Mouse (Mus musculus) layer of hippocampus, postnatal 25 days (tissue): ENCODE results near the gene Zfp791. TPM values are rescaled to one million over a fixed set of nuclear protein-coding genes. Genes with fewer than 3 reads are reported as not detected.
"Not testable (repeated sequence)": the region's sequence is repeated elsewhere in the genome, so short reads cannot be mapped to it uniquely, and the experiment has no call there.

Experiments
- DNase-seq, 2 experiments: peaks; one replicate each; pipeline ENCODE4 v3.0.0; 2022; ENCODE audit warnings: mixed read lengths in 2 of 2, low spot score in 1 of 2; ENCODE audit errors: extremely low spot score in 1 of 2
- total RNA-seq, 2 experiments: library from RNA; stranded (reverse); gene quantifications; 2 replicates each; pipeline ENCODE4 v1.2.3; 2021

Zfp791 gene
- total RNA-seq, 2 experiments from 2014 or later, result 7.0 to 7.1 TPM

DNA sequence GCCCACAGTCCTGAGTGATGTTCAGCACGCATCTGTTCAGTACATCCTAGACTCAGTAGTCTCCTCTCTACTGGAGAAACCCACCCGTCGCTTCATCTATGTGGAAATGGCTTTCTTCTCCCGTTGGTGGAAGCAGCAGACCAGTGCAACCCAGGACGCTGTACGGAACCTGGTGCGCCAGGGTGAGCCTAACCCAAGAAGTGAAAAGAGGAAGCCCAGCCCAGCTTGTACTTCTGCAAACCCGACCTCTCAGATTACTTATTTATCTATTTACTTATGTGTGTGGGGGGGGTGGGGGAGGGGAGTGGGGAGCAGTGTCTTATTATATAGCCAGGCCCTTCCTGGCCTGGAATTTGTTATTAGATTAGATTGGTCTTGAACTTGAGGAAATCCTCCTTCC, 38.3 kb downstream of the Zfp791 start:
- no peak for DNase-seq

DNA sequence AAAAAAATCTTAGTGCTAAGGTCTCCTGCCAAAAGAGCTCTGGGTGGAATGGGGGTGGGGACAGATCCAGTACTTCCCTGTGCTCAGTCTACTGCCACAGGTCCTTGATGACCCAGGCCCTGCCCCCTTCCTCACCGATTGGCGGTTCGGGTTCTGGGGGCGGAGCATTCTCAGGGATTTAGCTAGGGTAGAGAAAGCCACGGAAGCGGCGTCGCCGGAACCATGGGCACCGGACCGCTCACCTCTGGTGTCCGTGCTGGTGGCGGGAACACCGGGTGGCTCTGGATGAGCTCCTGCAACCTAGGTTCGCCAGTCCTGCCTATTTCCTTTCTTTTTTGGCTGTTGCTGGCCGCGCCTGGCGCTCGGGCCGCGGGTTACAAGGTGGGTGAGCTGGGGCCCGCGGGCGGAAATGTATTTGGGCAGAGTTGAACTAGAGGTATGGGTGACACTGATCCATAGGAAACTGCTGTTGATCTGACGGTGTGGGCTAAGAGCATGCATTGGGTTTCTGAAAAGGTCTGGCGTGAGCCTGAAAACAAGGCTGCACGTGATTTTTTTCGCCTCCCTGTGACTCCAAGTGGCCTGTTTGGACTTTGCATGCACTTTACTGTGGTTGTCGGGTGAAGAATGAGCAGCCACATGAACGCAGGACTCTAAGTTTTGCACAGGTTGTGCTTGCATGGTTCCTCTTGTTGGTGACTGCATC, 39.6 kb downstream of the Zfp791 start, which contains the start of gene Man2b1:
TSS of gene Man2b1 (plus strand) at position 163 of the 706 bp plus-strand sequence.
- DNase-seq, result peak; percentile 67

DNA sequence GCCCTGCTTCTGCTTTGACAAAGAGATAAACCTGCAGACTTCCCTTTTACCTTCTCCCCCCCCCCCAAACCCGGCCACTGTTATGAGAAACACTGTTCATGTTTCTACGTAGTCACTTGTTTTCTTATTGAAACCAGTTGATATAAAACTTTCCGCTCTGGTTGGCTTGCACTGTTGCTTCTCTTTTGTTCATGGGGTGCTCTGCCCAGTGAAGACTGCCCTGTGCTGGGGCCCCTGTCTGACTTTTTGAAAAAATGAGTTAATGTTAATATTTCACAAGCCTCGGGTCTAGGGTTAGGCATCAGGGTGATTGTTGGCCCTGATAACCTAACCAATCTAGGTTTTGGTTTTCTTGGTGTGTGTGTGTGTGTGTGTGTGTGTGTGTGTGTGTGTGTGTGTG, 40.7 kb downstream of the Zfp791 start:
- not testable (repeated sequence) for DNase-seq

DNA sequence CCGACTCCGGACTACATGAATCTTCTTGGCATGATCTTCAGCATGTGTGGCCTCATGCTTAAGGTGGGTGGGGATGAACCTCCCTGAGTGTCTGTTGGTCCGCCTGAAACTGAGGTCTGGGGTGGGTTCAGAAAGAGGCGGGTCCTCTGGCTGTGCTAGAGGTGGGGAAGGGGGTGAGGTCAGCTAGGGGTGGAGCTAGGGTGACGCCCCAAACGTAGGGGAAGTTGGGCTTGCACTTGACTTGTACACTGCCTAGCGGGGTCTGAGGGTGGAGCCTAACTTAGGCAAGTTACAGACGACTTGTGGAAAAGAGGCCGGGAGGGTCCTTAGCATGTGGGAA, 41.7 kb downstream of the Zfp791 start, which contains the start of gene Wdr83:
TSS of gene Wdr83 (minus strand) at position 91 of the 340 bp plus-strand sequence.
- no peak for DNase-seq

DNA sequence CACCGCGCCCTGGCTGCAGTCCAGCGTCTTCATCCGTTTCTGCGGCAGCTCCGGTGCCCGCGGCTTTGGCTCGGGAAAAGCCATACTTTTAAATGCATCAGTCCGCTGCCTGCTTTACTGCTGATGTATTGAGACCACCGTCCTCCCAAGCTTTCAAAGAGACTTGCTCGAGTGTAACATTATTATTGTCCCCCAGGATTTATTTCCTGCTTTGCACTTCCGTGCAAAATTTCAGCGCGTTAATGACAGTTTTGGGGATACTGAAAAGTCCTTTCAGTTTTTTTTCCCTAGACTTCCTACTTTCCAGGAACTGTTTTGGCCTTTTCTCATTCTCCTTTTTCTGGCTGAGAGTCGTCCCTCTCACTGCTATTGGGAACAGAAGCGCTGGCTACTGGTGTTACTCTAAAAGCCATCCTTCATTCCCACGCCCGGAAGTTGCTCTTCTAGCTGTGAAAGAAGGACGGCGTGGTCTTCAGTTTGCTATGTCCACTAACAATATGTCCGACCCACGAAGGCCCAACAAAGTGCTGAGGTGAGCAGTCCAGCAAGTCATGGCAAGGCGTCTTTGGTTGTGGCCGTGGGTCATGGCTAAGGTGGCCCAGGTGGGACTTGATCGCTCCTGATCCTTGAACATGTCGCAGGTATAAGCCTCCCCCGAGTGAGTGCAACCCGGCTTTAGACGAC, 42.2 kb downstream of the Zfp791 start, which contains the start of gene Wdr83os:
TSS of gene Wdr83os (plus strand) at position 209 of the 684 bp plus-strand sequence.
- DNase-seq, result peak in 1 of 2 experiments; percentile 47

DNA sequence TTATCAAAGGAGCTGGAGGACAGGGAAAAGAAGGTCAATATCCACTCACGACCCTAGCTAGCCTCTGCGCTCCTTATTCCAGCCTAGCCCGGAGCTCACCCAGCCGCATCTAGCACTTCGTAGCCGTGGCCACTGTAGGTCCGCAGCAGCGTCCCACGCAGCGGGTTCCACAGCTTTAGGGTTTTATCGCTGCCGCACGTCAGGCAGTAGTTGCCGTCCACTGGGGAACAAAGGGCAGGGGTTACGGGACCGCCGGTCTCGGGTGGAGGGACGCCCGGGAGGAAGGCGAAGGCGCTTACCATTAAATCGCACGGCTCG, 42.7 kb downstream of the Zfp791 start:
- no peak for DNase-seq

DNA sequence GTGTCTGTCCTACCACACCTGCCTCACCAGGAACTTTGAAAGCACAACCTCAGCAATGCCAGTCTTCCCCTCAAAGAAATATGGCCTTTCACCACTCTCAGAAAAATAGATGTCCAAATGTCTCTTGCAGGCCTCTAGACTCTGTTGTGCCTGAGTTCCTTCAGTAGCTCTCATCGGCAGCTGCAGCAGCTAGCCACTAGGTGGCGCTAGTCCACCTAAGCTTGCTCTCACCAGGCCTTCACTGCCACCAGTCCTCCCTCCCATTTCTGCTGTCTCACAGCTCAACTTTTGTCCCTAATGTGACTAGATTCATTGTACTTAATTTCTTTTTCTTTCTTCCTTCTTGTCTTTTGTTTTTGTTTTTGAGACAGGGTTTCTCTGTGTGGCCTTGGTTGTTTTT, 45.9 kb downstream of the Zfp791 start:
- peak; percentile 51 to 73 for DNase-seq

DNA sequence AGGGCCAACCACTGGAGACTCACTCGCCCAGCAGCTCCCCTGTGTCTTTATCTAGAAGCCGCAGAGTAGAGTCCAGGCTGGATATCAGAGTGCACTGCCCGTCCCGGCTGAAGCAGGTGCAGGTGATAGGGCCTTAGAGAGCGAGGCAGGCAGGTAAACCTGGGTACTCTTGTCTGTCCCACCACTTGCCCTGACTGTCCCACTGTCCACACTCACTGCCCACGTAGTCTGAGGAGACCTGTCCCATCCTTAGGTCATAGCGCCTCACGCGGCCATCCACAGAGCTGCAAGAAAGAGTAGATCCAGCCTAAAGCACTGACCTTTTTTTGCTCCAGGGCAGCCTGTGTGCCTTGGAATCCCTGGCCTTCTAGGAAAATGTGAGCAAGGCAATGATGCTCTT, 46.9 kb downstream of the Zfp791 start:
- DNase-seq, result peak in 1 of 2 experiments; percentile 54

DNA sequence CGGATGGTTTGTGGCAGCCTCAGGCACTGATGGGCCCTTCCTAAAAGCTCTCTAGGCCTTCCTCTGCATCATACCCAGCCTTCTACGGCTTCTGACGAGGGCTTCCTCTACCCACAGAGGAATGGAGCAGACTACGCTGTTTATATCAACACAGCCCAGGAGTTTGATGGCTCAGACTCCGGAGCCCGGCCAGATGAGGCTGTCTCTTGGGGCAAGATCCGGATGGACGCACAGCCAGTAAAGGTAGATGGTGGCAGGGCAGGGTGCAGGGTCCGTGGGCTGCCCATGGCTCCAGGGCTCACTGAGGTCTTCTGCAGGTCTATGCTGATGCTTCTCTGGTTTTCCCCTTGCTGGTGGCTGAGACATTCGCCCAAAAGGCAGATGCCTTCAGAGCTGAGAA, 48.3 kb downstream of the Zfp791 start:
- no peak for DNase-seq

DNA sequence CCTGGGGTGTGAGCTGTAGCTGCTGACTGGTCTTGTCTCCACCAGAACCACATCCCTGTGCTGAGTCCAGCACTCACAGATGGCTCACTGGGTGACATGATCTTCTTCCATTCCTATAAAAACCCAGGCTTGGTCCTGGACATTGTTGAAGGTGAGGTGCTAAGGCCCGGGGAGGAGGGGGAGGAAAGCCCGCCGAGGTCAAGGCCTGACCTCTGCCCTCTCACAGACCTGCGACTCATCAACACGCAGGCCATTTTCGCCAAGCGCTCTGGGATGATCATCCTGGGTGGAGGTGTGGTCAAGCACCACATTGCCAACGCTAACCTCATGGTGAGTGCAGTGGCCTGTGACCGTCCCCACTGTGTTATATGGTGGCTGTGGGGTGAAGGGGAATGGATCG, 48.7 kb downstream of the Zfp791 start:
- DNase-seq, result no peak

DNA sequence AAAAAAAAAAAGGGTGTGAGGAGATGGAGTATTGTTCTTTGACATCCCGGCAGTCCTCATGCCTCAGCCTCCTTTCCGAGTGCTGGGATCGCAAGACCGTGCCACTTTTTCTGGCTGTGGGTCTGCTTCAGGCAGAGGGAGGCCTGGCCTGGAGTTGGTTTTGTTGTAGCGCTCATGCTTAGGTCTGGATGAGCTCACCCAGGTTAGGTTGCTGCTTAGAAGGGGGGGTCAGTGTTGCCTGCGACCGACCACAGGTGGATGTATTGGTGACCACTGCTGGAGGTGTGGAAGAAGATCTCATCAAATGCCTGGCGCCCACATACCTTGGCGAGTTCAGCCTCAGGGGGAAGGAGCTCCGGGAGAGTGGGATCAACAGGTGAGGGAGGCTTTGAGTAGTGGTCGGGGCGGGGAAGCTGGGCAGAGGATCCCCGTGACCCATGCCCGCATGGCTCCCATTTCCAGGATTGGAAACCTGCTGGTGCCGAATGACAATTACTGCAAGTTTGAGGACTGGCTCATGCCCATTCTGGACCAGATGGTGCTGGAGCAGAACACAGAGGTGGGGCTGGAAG, 49.8 kb downstream of the Zfp791 start:
- DNase-seq, result no peak

DNA sequence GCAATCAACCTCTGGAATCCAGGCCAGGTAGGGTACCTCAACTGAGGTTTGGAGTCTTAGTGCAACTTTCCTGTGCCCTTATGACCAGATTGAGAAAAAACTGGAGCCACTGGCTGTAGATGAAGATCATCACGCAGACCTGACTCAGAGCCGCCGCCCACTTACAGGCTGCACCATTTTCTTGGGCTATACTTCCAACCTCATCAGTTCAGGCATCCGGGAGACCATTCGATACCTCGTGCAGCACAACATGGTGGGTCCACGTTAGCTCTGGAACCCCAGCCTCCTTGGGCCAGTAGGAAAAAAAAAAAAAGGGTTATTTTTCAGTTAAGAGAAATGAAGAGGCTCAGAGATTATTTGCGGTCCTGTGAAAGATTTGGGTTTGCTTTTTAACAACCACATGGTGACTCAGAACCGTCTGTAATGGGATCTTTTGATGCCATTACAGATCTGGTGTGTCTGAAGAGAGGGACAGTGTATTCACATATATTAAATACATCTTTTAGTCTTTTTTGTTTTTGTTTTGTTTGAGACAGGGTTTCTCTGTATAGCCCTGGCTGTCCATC, 50.4 kb downstream of the Zfp791 start:
- no peak for DNase-seq

DNA sequence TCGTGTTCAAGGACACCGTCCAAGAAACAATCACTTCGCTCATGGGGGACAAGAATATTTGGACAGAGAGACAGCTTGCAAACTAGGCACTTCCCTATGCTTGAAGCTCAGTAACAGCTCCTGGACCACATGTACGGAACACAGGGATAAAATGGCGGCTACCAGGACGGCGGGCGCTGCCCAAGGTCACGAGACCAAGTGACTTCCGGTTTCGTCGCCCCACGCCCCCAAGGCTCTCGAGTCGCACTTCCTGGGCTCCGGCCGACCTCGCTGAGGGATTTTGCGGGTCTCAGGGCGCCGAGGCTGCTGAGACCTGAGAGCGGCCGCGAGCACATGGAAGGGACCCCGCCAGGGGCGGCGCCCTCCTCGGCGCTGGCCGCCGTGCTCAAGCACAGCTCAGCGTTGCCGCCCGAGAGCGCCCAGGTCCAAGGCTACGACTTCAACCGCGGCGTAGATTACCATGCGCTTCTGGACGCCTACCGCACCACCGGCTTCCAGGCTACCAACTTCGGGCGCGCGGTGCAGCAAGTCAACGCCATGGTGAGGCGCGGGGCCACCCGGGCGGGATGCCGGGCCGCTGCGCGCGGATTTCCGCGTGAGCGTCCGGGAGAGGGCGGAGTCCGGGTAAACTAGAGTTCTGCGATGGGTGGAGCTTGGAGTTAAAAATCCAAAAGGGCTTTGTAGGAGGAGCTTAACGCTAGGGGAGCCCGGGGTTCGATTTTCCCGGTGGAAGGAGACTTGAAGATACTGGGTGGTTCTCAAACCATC, 51.2 kb downstream of the Zfp791 start, which contains the start of gene Dhps:
TSS of gene Dhps (plus strand) at position 244 of the 768 bp plus-strand sequence.
- DNase-seq, result peak; percentile 67 to 77

DNA sequence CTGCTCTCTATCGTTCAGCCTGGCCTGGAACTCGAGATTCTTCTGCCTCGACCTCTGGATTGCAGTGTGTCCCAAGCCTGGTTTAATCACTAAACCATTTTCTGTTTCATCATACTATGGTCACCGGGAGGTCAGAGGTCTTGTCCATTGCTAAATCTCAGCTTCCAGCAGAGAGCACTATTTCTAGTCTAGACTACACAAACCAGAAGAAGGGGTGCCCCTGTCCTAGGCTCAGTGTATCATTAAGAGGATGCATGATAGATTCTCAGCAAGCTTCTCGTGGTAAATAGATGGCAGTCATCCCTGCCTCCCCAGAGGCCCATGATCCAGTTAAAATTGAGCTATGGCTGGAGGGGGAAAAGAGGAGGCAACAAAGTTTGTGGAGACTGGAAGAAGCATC, 51.9 kb downstream of the Zfp791 start:
- DNase-seq, result no peak

DNA sequence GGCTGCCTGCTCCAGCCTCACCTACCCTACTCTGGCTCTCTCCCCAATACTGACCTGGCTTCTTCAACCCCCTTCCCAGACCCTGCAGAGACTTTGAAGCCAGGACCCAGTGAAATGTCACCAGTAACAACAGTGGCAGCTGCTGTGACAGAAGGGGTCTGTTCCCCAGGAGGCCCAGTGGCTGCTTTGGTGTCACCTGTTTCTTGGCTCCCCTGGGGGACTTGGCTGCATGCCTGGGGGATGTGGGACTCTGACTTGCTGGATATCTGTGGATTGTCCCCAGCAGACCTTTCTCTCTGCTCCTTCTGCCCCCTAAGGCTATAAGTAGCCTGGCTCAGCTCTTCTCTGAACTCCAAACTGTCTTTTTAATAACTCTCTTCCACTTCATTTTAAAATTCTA, 54.9 kb downstream of the Zfp791 start, which contains the start of gene Gm5741:
TSS of gene Gm5741 (minus strand) at position 1 of the 400 bp plus-strand sequence.
- DNase-seq, result no peak

DNA sequence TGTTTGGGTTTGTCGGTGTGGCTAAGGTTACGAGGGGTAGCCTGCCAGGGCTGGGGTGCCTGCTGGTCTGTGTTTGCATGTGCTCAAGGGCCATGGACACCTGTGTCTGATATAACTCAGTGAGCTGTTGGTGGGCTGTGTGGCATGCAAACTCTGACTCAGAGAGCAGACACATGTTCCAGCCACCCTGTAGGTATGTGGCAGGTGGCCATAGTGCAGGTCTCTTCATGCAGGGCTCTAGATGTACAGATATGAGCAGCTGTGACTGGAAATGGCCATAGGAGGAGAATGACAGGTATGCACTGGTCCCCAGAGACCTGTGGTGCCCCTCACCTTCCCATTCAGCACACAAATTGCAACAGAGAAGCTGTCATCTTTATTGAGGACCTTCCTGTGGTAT, 55.7 kb downstream of the Zfp791 start:
- no peak for DNase-seq

DNA sequence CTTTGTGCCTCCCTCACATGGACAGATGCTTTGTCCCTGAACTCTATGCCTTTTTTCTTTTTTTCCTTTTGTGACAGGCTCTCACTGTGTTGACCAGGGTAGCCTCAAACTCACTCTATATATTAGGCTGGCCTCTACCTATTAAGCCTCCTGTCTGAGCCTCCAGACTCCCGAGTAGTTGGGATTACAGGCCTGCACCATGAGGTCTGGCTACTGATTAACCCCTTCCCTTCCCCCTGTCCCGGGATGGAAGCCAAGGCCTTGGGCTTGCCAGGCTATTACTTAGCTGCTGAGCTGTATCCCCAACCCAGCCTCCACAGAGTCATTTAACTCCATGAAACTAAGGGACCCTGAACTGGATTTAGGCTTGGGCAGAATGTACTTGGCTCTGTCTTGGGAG, 57.7 kb downstream of the Zfp791 start:
- DNase-seq, result no peak

DNA sequence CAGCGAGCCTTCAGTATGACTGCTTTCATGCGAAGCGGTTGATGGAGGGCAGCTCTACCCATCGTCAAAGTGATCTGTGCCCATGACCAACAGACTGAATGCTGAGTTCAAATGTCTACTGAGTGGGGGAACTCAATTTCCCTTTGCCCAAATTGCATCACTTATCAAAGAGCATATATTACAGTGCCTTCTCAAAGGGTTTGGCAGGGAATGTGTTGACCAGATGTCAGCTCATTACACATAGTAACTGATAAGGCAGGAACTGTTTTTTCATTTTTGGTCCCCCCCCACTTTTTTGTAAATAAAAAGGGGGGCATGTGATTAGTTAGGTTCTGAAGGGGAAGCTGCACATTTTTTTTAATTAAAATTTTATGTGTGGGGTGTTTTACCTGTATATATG, 60.3 kb downstream of the Zfp791 start:
- no peak for DNase-seq

DNA sequence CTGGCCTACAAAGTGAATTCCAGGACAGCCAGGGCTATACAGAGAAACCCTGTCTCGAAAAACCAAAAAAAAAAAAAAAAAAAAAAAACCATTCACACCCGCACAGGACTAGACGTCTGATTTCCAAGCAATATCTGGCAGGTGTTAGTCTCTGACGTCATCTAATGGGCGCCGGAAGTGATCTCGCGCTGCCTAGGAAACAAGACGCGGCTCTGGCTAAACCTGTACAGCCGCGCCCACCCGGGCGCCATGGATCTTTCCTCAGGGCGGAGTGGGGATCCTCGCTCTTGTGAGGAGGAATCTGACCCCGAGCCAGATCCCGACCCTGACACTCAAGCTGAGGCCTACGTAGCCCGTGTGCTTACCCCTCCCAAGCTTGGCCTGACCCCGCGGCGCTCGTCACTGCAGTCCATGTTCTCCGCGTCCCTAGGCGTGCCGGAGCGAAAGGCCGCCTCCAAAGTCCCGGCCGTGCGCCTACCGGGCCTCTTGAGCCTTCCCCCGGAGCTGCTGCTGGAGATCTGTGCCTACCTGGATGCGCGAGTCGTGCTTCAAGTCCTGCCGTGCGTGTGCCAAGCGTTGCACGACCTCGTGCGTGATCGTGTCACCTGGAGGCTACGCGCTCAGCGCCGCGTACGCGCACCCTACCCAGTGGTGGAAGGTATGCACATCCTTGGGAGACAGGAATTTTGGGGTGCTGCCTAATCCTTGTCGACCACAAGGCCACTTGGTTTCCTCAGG, 62.8 kb downstream of the Zfp791 start, which contains the start of gene Fbxw9:
TSS of gene Fbxw9 (plus strand) at position 177 of the 738 bp plus-strand sequence.
- peak; percentile 86 to 89 for DNase-seq
